Mouse (Mus musculus) granulocyte monocyte progenitor cell, adult 5-6 weeks (primary cell): Measurements from ENCODE around the gene Ptprb. TPM values are rescaled to one million over a fixed set of nuclear protein-coding genes. Genes with fewer than 3 reads are reported as not detected.

Source experiments
- ATAC-seq: replicated peaks from 2 replicates; pipeline ENCODE4 v1.8.0; 2016; ENCODE audit warnings: mild to moderate bottlenecking, moderate TSS enrichment, inconsistent platforms; ENCODE audit not compliant: poor library complexity, severe bottlenecking
- total RNA-seq, 2 experiments: library from RNA; stranded (forward) in 1 of 2; stranded (reverse) in 1 of 2; fragments of 200-712, 200-1000 nt in 1 of 2; fragments of >200 nt in 1 of 2; fragmentation: Nextera tagmentation in 1 of 2; gene quantifications; 2 replicates each; pipeline ENCODE4 v1.2.3; 2014 to 2017

The Ptprb gene
- total RNA-seq, 2 experiments from 2014 or later = not detected

GRCm38 (mm10) chr10:116364759-116365158 lies 89.4 kb downstream of the Ptprb start:
- ATAC-seq = no peak

- ATAC-seq = no peak
Measured at GRCm38 (mm10) chr10:116370991-116371725, 95.8 kb downstream of the Ptprb start.

GRCm38 (mm10) chr10:116374111-116374510 lies 98.8 kb downstream of the Ptprb start:
- ATAC-seq = no peak

GRCm38 (mm10) chr10:116376853-116377252 lies 101.5 kb downstream of the Ptprb start:
- ATAC-seq = no peak

- ATAC-seq = no peak
Measured at GRCm38 (mm10) chr10:116382826-116383685, 107.7 kb downstream of the Ptprb start.

- no peak for ATAC-seq
Measured at GRCm38 (mm10) chr10:116384401-116384800, 109.1 kb downstream of the Ptprb start.

- no peak for ATAC-seq
Measured at GRCm38 (mm10) chr10:116386391-116386885, 111.1 kb downstream of the Ptprb start.

- ATAC-seq = no peak
Measured at GRCm38 (mm10) chr10:116388840-116389239, 113.5 kb downstream of the Ptprb start.

- no peak for ATAC-seq
Measured at GRCm38 (mm10) chr10:116393790-116394475, 118.6 kb downstream of the Ptprb start.

- no peak; the same call in 1 of the 2 replicates for ATAC-seq
Measured at GRCm38 (mm10) chr10:116394585-116394984, 119.3 kb downstream of the Ptprb start.

GRCm38 (mm10) chr10:116396279-116396678 lies 121.0 kb downstream of the Ptprb start:
- no peak for ATAC-seq

- ATAC-seq = no peak
Measured at GRCm38 (mm10) chr10:116396966-116397365, 121.6 kb downstream of the Ptprb start.

- no peak for ATAC-seq
Measured at GRCm38 (mm10) chr10:116397573-116397972, 122.2 kb downstream of the Ptprb start.

- no peak for ATAC-seq
Measured at GRCm38 (mm10) chr10:116397973-116398372, 122.7 kb downstream of the Ptprb start.

GRCm38 (mm10) chr10:116402742-116403425 lies 127.6 kb downstream of the Ptprb start:
- no peak for ATAC-seq

GRCm38 (mm10) chr10:116403679-116404078 lies 128.4 kb downstream of the Ptprb start:
- ATAC-seq = no peak

- ATAC-seq = no peak
Measured at GRCm38 (mm10) chr10:116405011-116405410, 129.7 kb downstream of the Ptprb start.

GRCm38 (mm10) chr10:116407684-116408359 lies 132.5 kb downstream of the Ptprb start:
- ATAC-seq = no peak

GRCm38 (mm10) chr10:116410826-116411225 lies 135.5 kb downstream of the Ptprb start:
- ATAC-seq = no peak
